Mouse (Mus musculus): ENCODE results near the gene Skiv2l. TPM values are rescaled to one million over a fixed set of nuclear protein-coding genes. Genes with fewer than 3 reads are reported as not detected.
A peak's percentile ranks its signal among the peaks of the same experiment; 100 is the strongest.

Skiv2l gene
- total and polyA plus RNA-seq, 3 experiments: 34.9 to 47.0 TPM; not detected in 1

GRCm38 (mm10) chr17:34879336-34879879 is 29.4 kb upstream of the Skiv2l start, which contains the start of gene Zbtb12:
Gene Zbtb12, plus strand, starts transcription at chr17:34879483.
- no peaks in the 10 kb centered on the region for H3K36me3 ChIP-seq (ENCODE audit: control insufficient read depth in 1 of 2, insufficient read depth in 2 of 2, low read length in 2 of 2)
- peak within 1 kb of the TSS; percentile 17 to 22; a peak in 1 of 4 replicates for H3K4me3 ChIP-seq (ENCODE audit: control insufficient read depth in 1 of 2, insufficient read depth in 1 of 2, low read depth in 2 of 2, low read length in 2 of 2)
- no peak within 1 kb of the TSS for H3K9ac ChIP-seq (ENCODE audit: control insufficient read depth, low read depth, low read length, poor library complexity, severe bottlenecking)
- TF ChIP-seq CTCF (IDR thresholded peaks at IDR 0.05 in 2 of 3, conservative IDR thresholded peaks at IDR 0.05 in 1 of 3; ENCODE audit: control insufficient read depth in 1 of 3, insufficient read depth in 1 of 3, low read depth in 2 of 3, low read length in 3 of 3, poor library complexity in 1 of 3, severe bottlenecking in 1 of 3) (no peak), RCOR1 (IDR thresholded peaks at IDR 0.05; ENCODE audit: low read depth, low read length) (no peak), MXI1 (IDR thresholded peaks at IDR 0.05; ENCODE audit: low read depth, low read length) (no peak), KAT2A (conservative IDR thresholded peaks at IDR 0.05; ENCODE audit: low read depth, low read length) (no peak), ZC3H11A (IDR thresholded peaks at IDR 0.05; ENCODE audit: low read depth, low read length) (no peak), MEF2A (IDR thresholded peaks at IDR 0.05; ENCODE audit: extremely low read depth, insufficient replicate concordance, low read depth, low read length, poor library complexity, severe bottlenecking) (no peak), HCFC1 (IDR thresholded peaks at IDR 0.05; ENCODE audit: low read depth, low read length) (no peak), POLR2AphosphoS5 (IDR thresholded peaks at IDR 0.05; ENCODE audit: borderline replicate concordance, low read depth, low read length) (no peak), USF2 (IDR thresholded peaks at IDR 0.05; ENCODE audit: borderline replicate concordance in 1 of 2, insufficient read depth in 1 of 2, low read depth in 1 of 2, low read length in 2 of 2) (no peak), BHLHE40 (IDR thresholded peaks at IDR 0.05; ENCODE audit: borderline replicate concordance, low read depth, low read length) (no peak), E2F4 (IDR thresholded peaks at IDR 0.05; ENCODE audit: borderline replicate concordance, low read depth, low read length) (no peak), ETS1 (IDR thresholded peaks at IDR 0.05; ENCODE audit: low read depth, low read length) (no peak)
- H3K79me2 ChIP-seq (ENCODE audit: control insufficient read depth, insufficient read depth, low read length, poor library complexity): no peaks in the 10 kb centered on the region
- H3K4me1 ChIP-seq (ENCODE audit: control insufficient read depth in 1 of 2, insufficient read depth in 2 of 2, low read length in 2 of 2): no peaks in the 10 kb centered on the region
- H3K27ac ChIP-seq (ENCODE audit: control insufficient read depth, low read depth, low read length): no peak within 1 kb of the TSS
- no peaks in the 10 kb centered on the region for H3K27me3 ChIP-seq (ENCODE audit: control insufficient read depth in 1 of 2, insufficient read depth in 2 of 2, low read length in 2 of 2)
- DNase-seq (ENCODE audit: low read depth, low spot score): no peak
- H3K9me3 ChIP-seq (replicated peaks; ENCODE audit: insufficient read depth, low read length): no peaks in the 10 kb centered on the region

- Histone ChIP-seq H3K27ac (ENCODE audit: control insufficient read depth, low read depth, low read length) (no peak overlapping the region), H3K4me1 (ENCODE audit: control insufficient read depth in 1 of 2, insufficient read depth in 2 of 2, low read length in 2 of 2) (no peaks in the 10 kb centered on the region), H3K9me3 (replicated peaks; ENCODE audit: insufficient read depth, low read length) (no peaks in the 10 kb centered on the region), H3K79me2 (ENCODE audit: control insufficient read depth, insufficient read depth, low read length, poor library complexity) (no peaks in the 10 kb centered on the region), H3K27me3 (ENCODE audit: control insufficient read depth in 1 of 2, insufficient read depth in 2 of 2, low read length in 2 of 2) (peaks cover 0 to 3% of the 10 kb centered on the region in 2 experiments; a peak in 1 of 4 replicates), H3K9ac (ENCODE audit: control insufficient read depth, low read depth, low read length, poor library complexity, severe bottlenecking) (no peak overlapping the region), H3K4me3 (ENCODE audit: control insufficient read depth in 1 of 2, insufficient read depth in 1 of 2, low read depth in 2 of 2, low read length in 2 of 2) (no peak overlapping the region), H3K36me3 (ENCODE audit: control insufficient read depth in 1 of 2, insufficient read depth in 2 of 2, low read length in 2 of 2) (no peaks in the 10 kb centered on the region)
- TF ChIP-seq ETS1 (IDR thresholded peaks at IDR 0.05; ENCODE audit: low read depth, low read length) (no peak), ZKSCAN1 (IDR thresholded peaks at IDR 0.05; ENCODE audit: low read depth, low read length) (no peak), CTCF (IDR thresholded peaks at IDR 0.05 in 2 of 3, conservative IDR thresholded peaks at IDR 0.05 in 1 of 3; ENCODE audit: control insufficient read depth in 1 of 3, insufficient read depth in 1 of 3, low read depth in 2 of 3, low read length in 3 of 3, poor library complexity in 1 of 3, severe bottlenecking in 1 of 3) (no peak), CHD1 (IDR thresholded peaks at IDR 0.05; ENCODE audit: low read depth, low read length) (no peak), POLR2AphosphoS2 (IDR thresholded peaks at IDR 0.05; ENCODE audit: low read length) (no peak), USF2 (IDR thresholded peaks at IDR 0.05; ENCODE audit: borderline replicate concordance in 1 of 2, insufficient read depth in 1 of 2, low read depth in 1 of 2, low read length in 2 of 2) (no peak), USF1 (IDR thresholded peaks at IDR 0.05; ENCODE audit: low read depth, low read length) (no peak), E2F4 (IDR thresholded peaks at IDR 0.05; ENCODE audit: borderline replicate concordance, low read depth, low read length) (no peak), GABPA (IDR thresholded peaks at IDR 0.05; ENCODE audit: low read depth, low read length) (no peak), MEF2A (IDR thresholded peaks at IDR 0.05; ENCODE audit: extremely low read depth, insufficient replicate concordance, low read depth, low read length, poor library complexity, severe bottlenecking) (no peak), ZMIZ1 (IDR thresholded peaks at IDR 0.05; ENCODE audit: low read depth, low read length) (no peak), HCFC1 (IDR thresholded peaks at IDR 0.05; ENCODE audit: low read depth, low read length) (no peak), MYC (IDR thresholded peaks at IDR 0.05; ENCODE audit: low read depth, low read length) (no peak), NRF1 (IDR thresholded peaks at IDR 0.05; ENCODE audit: insufficient read depth, low read depth, low read length, poor library complexity, severe bottlenecking) (no peak), MAX (IDR thresholded peaks at IDR 0.05; ENCODE audit: low read length) (no peak), ZC3H11A (IDR thresholded peaks at IDR 0.05; ENCODE audit: low read depth, low read length) (no peak), NELFE (IDR thresholded peaks at IDR 0.05; ENCODE audit: low read depth, low read length) (no peak), JUND (IDR thresholded peaks at IDR 0.05; ENCODE audit: low read depth, low read length) (no peak), MYB (IDR thresholded peaks at IDR 0.05; ENCODE audit: low read depth, low read length) (no peak), POLR2AphosphoS5 (IDR thresholded peaks at IDR 0.05; ENCODE audit: borderline replicate concordance, low read depth, low read length) (no peak)
- no peak for DNase-seq (ENCODE audit: low read depth, low spot score)
Measured at GRCm38 (mm10) chr17:34874321-34874720, 24.3 kb upstream of the Skiv2l start.
